Mouse (Mus musculus) liver, embryonic 14.5 days (tissue): ENCODE results near the gene Atp2b1.

ENCODE experiments used
- CTCF ChIP-seq: IDR thresholded peaks from 2 replicates; pipeline ENCODE4 v1.5.1; 2016; ENCODE audit warnings: antibody characterized with exemption, low read depth, control low read depth
- EP300 ChIP-seq: IDR thresholded peaks from 2 replicates; pipeline ENCODE4 v1.6.1; 2016; ENCODE audit warnings: antibody characterized with exemption, low read depth

DNA sequence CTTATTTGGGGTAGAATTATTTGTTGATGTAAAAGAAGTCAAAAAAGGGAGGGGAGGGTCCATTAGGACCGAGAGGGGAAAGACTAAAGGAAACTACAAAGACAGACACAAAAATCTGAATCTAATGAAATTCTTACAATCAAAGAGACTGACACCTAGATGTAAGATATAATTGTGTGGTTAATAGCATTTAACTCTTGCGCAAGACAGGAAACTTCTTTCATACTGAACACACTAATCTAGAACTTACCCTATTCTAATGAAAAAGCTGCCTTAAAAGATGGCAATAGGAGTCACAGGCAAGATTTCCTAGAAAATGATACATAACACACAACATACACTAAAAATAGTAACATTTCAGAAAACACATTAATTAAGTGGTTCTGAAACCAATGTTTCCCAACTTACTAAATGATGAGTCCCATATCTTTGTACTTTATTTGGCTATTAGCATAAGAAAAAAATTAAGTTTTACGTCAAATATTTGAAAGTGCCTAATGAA lies 27.4 kb upstream of the Atp2b1 start:
- TF ChIP-seq EP300 (no peak), CTCF (no peak)
